Mouse (Mus musculus) myocyte (in vitro differentiated cells): ENCODE measurements around the gene Coasy.

Experiments
- CEBPB ChIP-seq: IDR thresholded peaks from 2 replicates; pipeline ENCODE4 v1.6.1; 2011; ENCODE audit warnings: mild to moderate bottlenecking, moderate library complexity; ENCODE audit not compliant: poor library complexity, insufficient read depth, severe bottlenecking
- E2F4 ChIP-seq: IDR thresholded peaks from one replicate; pipeline ENCODE4 v1.6.1; 2011; ENCODE audit warnings: mild to moderate bottlenecking, control low read depth, moderate library complexity; ENCODE audit not compliant: insufficient read depth
- MAX ChIP-seq: IDR thresholded peaks from one replicate; pipeline ENCODE4 v1.6.1; 2011; ENCODE audit warnings: low read depth, mild to moderate bottlenecking, control low read depth
- MYOD1 ChIP-seq, 3 experiments: IDR thresholded peaks; one replicate each; pipeline ENCODE4 v1.6.1; 2011; ENCODE audit warnings: control low read depth in 2 of 3, low read depth in 2 of 3, mild to moderate bottlenecking in 2 of 3, moderate library complexity in 1 of 3; ENCODE audit not compliant: insufficient read length in 2 of 3, control insufficient read depth in 1 of 3
- POLR2A ChIP-seq: IDR thresholded peaks from one replicate; pipeline ENCODE4 v1.6.1; 2011; ENCODE audit warnings: low read depth, mild to moderate bottlenecking, control low read depth, moderate library complexity; ENCODE audit not compliant: insufficient read length
- SRF ChIP-seq: IDR thresholded peaks from one replicate; pipeline ENCODE4 v1.6.1; 2011; ENCODE audit warnings: low read depth; ENCODE audit not compliant: control insufficient read depth, insufficient read length
- TCF12 ChIP-seq: IDR thresholded peaks from one replicate; pipeline ENCODE4 v1.6.1; 2011; ENCODE audit warnings: mild to moderate bottlenecking, control low read depth; ENCODE audit not compliant: poor library complexity, insufficient read depth, severe bottlenecking
- USF1 ChIP-seq: IDR thresholded peaks from one replicate; pipeline ENCODE4 v1.6.1; 2011; ENCODE audit warnings: low read depth, mild to moderate bottlenecking, control low read depth, moderate library complexity

DNA sequence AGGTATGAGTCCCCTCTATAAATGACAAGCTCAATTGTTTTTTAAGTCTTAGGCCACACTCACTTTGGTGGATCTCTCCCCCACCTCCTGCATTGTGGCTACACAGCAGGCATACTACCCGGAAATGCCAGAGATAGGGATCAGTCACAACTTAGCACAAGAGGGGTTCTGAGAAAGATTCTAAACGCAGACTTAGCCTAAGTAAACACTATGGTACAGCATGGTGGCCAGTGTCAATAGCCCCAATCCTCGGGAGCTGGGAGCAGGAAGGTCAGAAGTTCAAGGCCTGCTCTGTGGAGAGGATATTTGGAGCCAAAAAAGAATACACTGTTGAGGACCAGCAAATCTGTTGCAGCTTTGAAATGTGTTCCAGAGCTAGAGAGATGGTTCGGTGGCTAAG is 35.7 kb downstream of the Coasy start:
- TF ChIP-seq MAX (no peak), CEBPB (no peak), POLR2A (no peak), TCF12 (no peak), SRF (no peak), USF1 (no peak), MYOD1 (IDR thresholded peaks at IDR 0.05; ENCODE audit: control insufficient read depth in 1 of 3, insufficient read length in 2 of 3, low read depth in 2 of 3) (no peak), E2F4 (no peak)
